Mouse (Mus musculus): ENCODE data around the gene Usf2.

DNA sequence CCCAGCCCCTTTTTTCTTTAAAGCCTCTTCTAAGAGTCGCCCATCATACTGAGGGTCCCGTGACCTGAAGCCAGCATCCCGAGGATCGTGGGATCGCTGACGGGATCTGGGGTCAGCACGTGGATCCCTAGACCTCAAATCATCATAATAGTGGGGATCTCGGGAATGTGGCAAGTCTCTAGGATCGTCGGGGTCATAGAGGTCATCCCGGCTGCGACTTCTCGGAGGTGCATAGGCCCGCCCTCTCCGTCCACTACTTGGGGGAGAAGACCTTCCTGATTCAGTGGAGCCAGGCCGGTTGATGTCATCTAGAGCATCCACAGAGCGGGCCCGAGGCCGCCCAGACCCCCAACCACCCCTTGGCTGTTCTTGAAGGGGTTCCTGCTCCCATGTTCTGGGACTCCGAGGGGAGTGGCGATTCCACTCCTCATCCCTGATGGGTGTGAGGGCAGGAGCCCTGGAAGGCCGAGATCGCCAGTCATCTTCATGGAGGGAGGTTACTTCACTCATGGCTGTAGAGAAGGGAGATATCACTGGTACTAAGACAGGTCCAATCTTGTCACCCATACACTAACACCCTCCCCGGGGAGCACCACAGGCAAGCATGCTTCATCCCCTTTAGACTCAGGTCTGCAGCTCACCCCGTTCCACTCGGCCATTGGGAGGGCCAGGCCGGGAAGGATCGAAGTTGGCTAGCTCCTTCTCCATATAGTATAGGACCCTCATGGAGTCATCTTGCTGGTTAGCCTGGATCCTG is 1.7 kb upstream of the Usf2 start:
- TF ChIP-seq POLR2A (IDR thresholded peaks at IDR 0.05; ENCODE audit: extremely low read depth, insufficient read depth, low read length), result no peak
- TF ChIP-seq CTCF (IDR thresholded peaks at IDR 0.05; ENCODE audit: extremely low read depth, insufficient read depth, low read length), result no peak
